Mouse (Mus musculus): ENCODE measurements around the gene Npas3.

- TF ChIP-seq POLR2A (IDR thresholded peaks at IDR 0.05; ENCODE audit: insufficient read depth, low read length) (no peak), EP300 (IDR thresholded peaks at IDR 0.05; ENCODE audit: insufficient read depth, low read depth, low read length) (no peak)
These were observed 444.0 kb downstream of the Npas3 start for GRCm38 (mm10) chr12:53692471-53692870.

Measured in ES-Bruce4 (cell line).